Mouse (Mus musculus): Measurements from ENCODE around the gene 4930442H23Rik. TPM values are rescaled to one million over a fixed set of nuclear protein-coding genes. Genes with fewer than 3 reads are reported as not detected.

4930442H23Rik gene
- polyA plus RNA-seq, 1 experiment from 2014 or later = not detected

GRCm38 (mm10) chr10:81180946-81181345 lies 2.7 kb downstream of the 4930442H23Rik start:
- Histone ChIP-seq H3K36me3 (ENCODE audit: insufficient read depth, low read length) (peaks cover 46% of the 10 kb centered on the region), H3K9ac (ENCODE audit: low read depth, low read length) (no peak overlapping the region), H3K4me1 (replicated peaks; ENCODE audit: insufficient read depth, low read length) (peaks cover 13% of the 10 kb centered on the region; the same call in 1 of the 2 replicates), H3K4me2 (ENCODE audit: low read length) (no peak overlapping the region), H3K9me3 (replicated peaks; ENCODE audit: low read length) (no peaks in the 10 kb centered on the region), H3K4me3 (replicated peaks; ENCODE audit: low read depth, low read length) (no peak overlapping the region), H3K27ac (no peak overlapping the region), H3K27me3 (ENCODE audit: insufficient read depth, low read length) (no peaks in the 10 kb centered on the region)
- DNase-seq (ENCODE audit: low spot score) (no peak), ATAC-seq (replicated peaks; ENCODE audit: low FRiP score, low read depth) (no peak)
- 91% methylated on average over 13 of the region's 13 CpGs for WGBS
- TF ChIP-seq CTCF (IDR thresholded peaks at IDR 0.05; ENCODE audit: low read depth) = no peak

DNA sequence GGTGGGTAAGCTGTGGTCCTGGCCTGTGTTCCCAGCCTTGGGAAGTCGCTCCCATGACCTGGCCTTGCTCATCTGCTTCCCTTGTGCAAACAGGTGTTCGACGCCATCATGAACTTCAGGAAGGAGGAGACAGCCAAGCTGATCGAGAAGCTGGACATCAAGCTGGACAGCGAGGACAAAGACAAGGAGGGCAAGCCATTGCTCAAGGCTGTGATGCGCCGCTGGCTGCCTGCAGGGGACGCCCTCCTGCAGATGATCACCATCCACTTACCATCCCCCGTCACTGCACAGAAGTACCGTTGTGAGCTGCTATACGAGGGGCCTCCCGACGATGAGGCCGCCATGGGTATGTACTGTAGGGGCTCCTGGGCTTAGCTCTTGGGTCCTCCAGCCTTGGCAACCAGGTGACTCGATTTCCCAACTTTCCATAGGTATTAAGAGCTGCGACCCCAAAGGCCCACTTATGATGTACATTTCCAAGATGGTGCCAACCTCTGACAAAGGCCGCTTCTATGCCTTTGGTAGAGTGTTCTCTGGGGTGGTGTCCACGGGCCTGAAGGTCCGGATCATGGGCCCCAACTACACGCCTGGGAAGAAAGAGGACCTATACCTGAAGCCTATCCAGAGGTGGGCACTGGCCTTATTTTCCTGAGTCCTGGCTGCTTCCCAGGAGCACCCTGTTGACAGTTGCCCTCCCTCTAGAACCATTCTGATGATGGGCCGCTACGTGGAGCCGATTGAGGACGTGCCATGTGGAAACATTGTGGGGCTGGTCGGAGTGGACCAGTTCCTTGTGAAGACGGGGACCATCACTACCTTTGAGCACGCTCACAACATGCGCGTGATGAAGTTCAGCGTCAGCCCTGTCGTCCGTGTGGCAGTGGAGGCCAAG lies 4.0 kb downstream of the 4930442H23Rik start:
- Histone ChIP-seq H3K9ac (ENCODE audit: low read depth, low read length) (no peak overlapping the region), H3K4me1 (replicated peaks; ENCODE audit: insufficient read depth, low read length) (peaks cover 9% of the 10 kb centered on the region; the same call in 1 of the 2 replicates), H3K36me3 (ENCODE audit: insufficient read depth, low read length) (peaks cover 46% of the 10 kb centered on the region), H3K9me3 (replicated peaks; ENCODE audit: low read length) (no peaks in the 10 kb centered on the region), H3K27ac (no peak overlapping the region), H3K27me3 (ENCODE audit: insufficient read depth, low read length) (no peaks in the 10 kb centered on the region), H3K4me3 (replicated peaks; ENCODE audit: low read depth, low read length) (no peak overlapping the region), H3K4me2 (ENCODE audit: low read length) (no peak overlapping the region)
- DNase-seq (ENCODE audit: low spot score) (no peak), ATAC-seq (replicated peaks; ENCODE audit: low FRiP score, low read depth) (no peak)
- peak; percentile 15; the same call in 1 of the 2 replicates for TF ChIP-seq CTCF (IDR thresholded peaks at IDR 0.05; ENCODE audit: low read depth)
- 90% methylated on average over 32 of the region's 32 CpGs for WGBS

- ATAC-seq (replicated peaks; ENCODE audit: low FRiP score, low read depth) (no peak), DNase-seq (ENCODE audit: low spot score) (no peak)
- no peaks in the 10 kb centered on the region for H3K27me3 ChIP-seq (ENCODE audit: insufficient read depth, low read length)
- no peak overlapping the region for H3K9ac ChIP-seq (ENCODE audit: low read depth, low read length)
- peaks cover 8% of the 10 kb centered on the region; the same call in 1 of the 2 replicates for H3K4me1 ChIP-seq (replicated peaks; ENCODE audit: insufficient read depth, low read length)
- no peak overlapping the region for H3K4me3 ChIP-seq (replicated peaks; ENCODE audit: low read depth, low read length)
- H3K36me3 ChIP-seq (ENCODE audit: insufficient read depth, low read length) = peaks cover 46% of the 10 kb centered on the region
- TF ChIP-seq CTCF (IDR thresholded peaks at IDR 0.05; ENCODE audit: low read depth) = no peak
- no peak overlapping the region for H3K27ac ChIP-seq
- 93% methylated on average over 11 of the region's 11 CpGs for WGBS
- no peak overlapping the region for H3K4me2 ChIP-seq (ENCODE audit: low read length)
- H3K9me3 ChIP-seq (replicated peaks; ENCODE audit: low read length) = no peaks in the 10 kb centered on the region
Measured at GRCm38 (mm10) chr10:81178927-81179326, 4.7 kb downstream of the 4930442H23Rik start.

DNA sequence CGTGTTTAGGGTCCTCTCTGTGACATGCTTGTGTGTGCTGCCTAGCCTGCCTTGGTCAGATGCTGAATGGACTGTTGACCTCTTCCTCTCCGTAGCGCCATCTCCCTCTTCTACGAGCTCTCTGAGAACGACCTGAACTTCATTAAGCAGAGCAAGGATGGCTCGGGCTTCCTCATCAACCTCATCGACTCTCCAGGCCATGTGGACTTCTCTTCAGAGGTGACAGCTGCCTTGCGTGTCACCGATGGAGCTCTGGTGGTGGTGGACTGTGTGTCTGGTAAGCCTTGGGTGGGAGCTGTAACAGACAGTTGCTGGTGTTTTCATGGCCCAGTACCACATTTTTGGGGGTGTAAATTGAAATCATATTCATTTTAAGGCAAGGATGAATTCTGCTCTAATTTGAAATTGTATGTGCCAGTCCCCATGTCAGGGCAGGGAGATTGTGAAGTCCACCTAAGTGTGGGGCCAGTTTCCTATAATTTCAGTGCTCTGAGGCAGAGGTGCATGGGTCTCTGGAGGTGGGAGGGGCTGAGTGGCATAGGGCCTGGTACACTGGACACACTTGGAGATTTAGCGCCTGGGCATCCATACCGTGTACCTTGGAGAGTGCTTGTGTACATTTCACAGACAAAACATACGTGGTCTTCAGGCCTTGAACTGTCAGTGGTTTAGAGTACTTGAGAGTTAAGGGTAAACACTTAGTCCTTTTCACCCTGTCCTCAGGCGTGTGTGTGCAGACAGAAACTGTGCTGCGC lies 5.5 kb downstream of the 4930442H23Rik start:
- no peaks in the 10 kb centered on the region for H3K9me3 ChIP-seq (replicated peaks; ENCODE audit: low read length)

DNA sequence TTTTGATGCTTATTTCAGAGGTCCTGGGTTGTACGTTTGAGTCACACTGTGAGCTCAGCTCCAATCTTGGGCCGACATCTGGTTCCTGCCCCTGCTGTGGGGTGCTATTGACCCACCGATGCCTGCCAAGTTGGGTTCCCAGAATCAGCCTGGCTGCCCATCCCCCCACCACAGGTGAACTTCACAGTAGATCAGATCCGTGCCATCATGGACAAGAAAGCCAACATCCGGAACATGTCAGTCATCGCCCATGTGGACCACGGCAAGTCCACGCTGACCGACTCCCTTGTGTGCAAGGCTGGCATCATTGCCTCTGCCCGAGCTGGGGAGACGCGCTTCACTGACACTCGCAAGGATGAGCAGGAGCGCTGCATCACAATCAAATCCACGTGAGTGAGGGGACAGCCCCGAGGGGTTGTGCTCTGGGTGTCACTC lies 6.1 kb downstream of the 4930442H23Rik start:
- no peaks in the 10 kb centered on the region for H3K9me3 ChIP-seq (replicated peaks; ENCODE audit: low read length)

More for the DNA sequence above, 5.5 kb downstream of the 4930442H23Rik start:
- Histone ChIP-seq H3K9ac (ENCODE audit: low read depth, low read length) (peak overlapping the region; percentile 98), H3K4me1 (replicated peaks; ENCODE audit: insufficient read depth, low read length) (peaks cover 8% of the 10 kb centered on the region; the same call in 1 of the 2 replicates), H3K36me3 (ENCODE audit: insufficient read depth, low read length) (peaks cover 46% of the 10 kb centered on the region), H3K27ac (no peak overlapping the region), H3K27me3 (ENCODE audit: insufficient read depth, low read length) (no peaks in the 10 kb centered on the region), H3K4me2 (ENCODE audit: low read length) (peak overlapping the region; percentile 86), H3K4me3 (replicated peaks; ENCODE audit: low read depth, low read length) (peak overlapping the region; percentile 92)
- ATAC-seq (replicated peaks; ENCODE audit: low FRiP score, low read depth) (no peak), DNase-seq (ENCODE audit: low spot score) (no peak)
- no peak for TF ChIP-seq CTCF (IDR thresholded peaks at IDR 0.05; ENCODE audit: low read depth)
- WGBS = 51% methylated on average over 14 of the region's 14 CpGs

More for the DNA sequence above, 6.1 kb downstream of the 4930442H23Rik start:
- peak overlapping the region; percentile 86 for H3K4me2 ChIP-seq (ENCODE audit: low read length)
- H3K9ac ChIP-seq (ENCODE audit: low read depth, low read length) = peak overlapping the region; percentile 98
- WGBS = 9% methylated on average over 16 of the region's 16 CpGs
- H3K4me1 ChIP-seq (replicated peaks; ENCODE audit: insufficient read depth, low read length) = peaks cover 8% of the 10 kb centered on the region; the same call in 1 of the 2 replicates
- DNase-seq (ENCODE audit: low spot score) (no peak), ATAC-seq (replicated peaks; ENCODE audit: low FRiP score, low read depth) (no peak)
- peak overlapping the region; percentile 92 for H3K4me3 ChIP-seq (replicated peaks; ENCODE audit: low read depth, low read length)
- H3K36me3 ChIP-seq (ENCODE audit: insufficient read depth, low read length) = peaks cover 46% of the 10 kb centered on the region
- H3K27me3 ChIP-seq (ENCODE audit: insufficient read depth, low read length) = no peaks in the 10 kb centered on the region
- no peak for TF ChIP-seq CTCF (IDR thresholded peaks at IDR 0.05; ENCODE audit: low read depth)
- peak overlapping the region; percentile 91 for H3K27ac ChIP-seq
